ENCODE assay signal across 8 mouse cellular contexts in genomic region chr11:106648347-106648746, GRCm38 (mm10). TPM values are rescaled to one million over a fixed set of nuclear protein-coding genes. Genes with fewer than 3 reads are reported as not detected.
DNase-seq lines count a peak whose midpoint lies in the region; ATAC-seq lines count a peak whose summit lies in the region.

No protein-coding gene starts in this region.

- H3K4me2 ChIP-seq in liver, embryonic 11.5 days: no peak overlapping the region

- ATAC-seq in liver, embryonic 11.5 days (replicated peaks; ENCODE audit: low FRiP score): no peak

- no peaks in the 10 kb centered on the region for H3K36me3 ChIP-seq in liver, embryonic 11.5 days (ENCODE audit: control insufficient read depth, insufficient read depth, low read length)

- H3K9ac ChIP-seq in liver, embryonic 11.5 days (ENCODE audit: low read depth, low read length): no peak overlapping the region

- H3K27me3 ChIP-seq in liver, embryonic 11.5 days (replicated peaks; ENCODE audit: control insufficient read depth, insufficient read depth, low read length): no peaks in the 10 kb centered on the region

- peak; percentile 66 for DNase-seq in right cerebral cortex, adult 18-20 months
- no peak for DNase-seq in right cerebral cortex, postnatal 36 days (ENCODE audit: low spot score in 2 of 2)
- peak; percentile 48 for DNase-seq in fibroblast of lung, adult 2 months (ENCODE audit: low read depth)
- DNase-seq in kidney, adult 8-10 months: peak; percentile 47 to 75
- peak; percentile 62 for DNase-seq in liver, embryonic 11.5 days (ENCODE audit: low spot score)
- peak; percentile 48 for DNase-seq in ovary, postnatal 10 days (ENCODE audit: low spot score)
- peak; percentile 85 for DNase-seq in thymus, postnatal 14 days

- no peaks in the 10 kb centered on the region for H3K4me1 ChIP-seq in brown adipose tissue, adult 24 weeks (ENCODE audit: control insufficient read depth, insufficient read depth, insufficient read length, low read length)
- no peaks in the 10 kb centered on the region for H3K4me1 ChIP-seq in liver, embryonic 11.5 days (replicated peaks; ENCODE audit: control insufficient read depth, insufficient read depth, low read length)

- no peaks in the 10 kb centered on the region for H3K9me3 ChIP-seq in liver, embryonic 11.5 days (ENCODE audit: control insufficient read depth, low read length)

- H3K27ac ChIP-seq in brown adipose tissue, adult 24 weeks (replicated peaks; ENCODE audit: low read depth, low read length): peak overlapping the region; percentile 17; the same call in 1 of the 2 replicates
- H3K27ac ChIP-seq in liver, embryonic 11.5 days (ENCODE audit: low read depth, low read length): no peak overlapping the region

- WGBS in liver, embryonic 11.5 days: 22% methylated on average over 13 of the region's 13 CpGs

- no peak overlapping the region for H3K4me3 ChIP-seq in brown adipose tissue, adult 24 weeks (ENCODE audit: insufficient read depth, low read depth, low read length)
- no peak overlapping the region for H3K4me3 ChIP-seq in liver, embryonic 11.5 days (ENCODE audit: low read depth, low read length)

RNA-seq across cellular contexts. Expression of gene Tex2, which starts 35.1 kb away (rescaled TPM):
- polyA plus RNA-seq in brown adipose tissue, adult 24 weeks (2012; ENCODE audit: insufficient read depth, insufficient read length, missing spikeins): 32.8 and 33.5 TPM in 2 replicates
- 13.4 and 15.9 TPM in 2 replicates for polyA plus RNA-seq in liver, embryonic 11.5 days (2014; fragmentation: Nextera tagmentation; extraction: Ambion mirVana)

Comparison
In these comparisons a context has a peak if more than half of its experiments do, and no peak if none do; other contexts are left out.
1. DNase-seq: peak in right cerebral cortex, adult 18-20 months (single experiment), fibroblast of lung, adult 2 months (single experiment), kidney, adult 8-10 months (2 of 2), liver, embryonic 11.5 days (single experiment), ovary, postnatal 10 days (single experiment) and thymus, postnatal 14 days (single experiment); none in right cerebral cortex, postnatal 36 days (0 of 2).